Mouse (Mus musculus) hindbrain, embryonic 14.5 days (tissue): Measurements from ENCODE around the gene Nradd. TPM values are rescaled to one million over a fixed set of nuclear protein-coding genes. Genes with fewer than 3 reads are reported as not detected.

ENCODE experiments used
- ATAC-seq: fragments of 200-750 bp; cut with Nextera tagmentation; 2 replicates; pipeline ENCODE4 v1.8.0; 2017; ENCODE audit warnings: moderate number of reproducible peaks, mild to moderate bottlenecking, moderate TSS enrichment, moderate library complexity; ENCODE audit not compliant: low FRiP score
- DNase-seq: peaks from one replicate; pipeline ENCODE4 v3.0.0-alpha.2; 2015; ENCODE audit warnings: low spot score
- H3K27ac ChIP-seq: fragments of 300-500 bp; sonication (generic); 2 replicates; pipeline ENCODE4 v1.5.1; 2014; ENCODE audit warnings: mild to moderate bottlenecking, moderate library complexity
- H3K27me3 ChIP-seq: fragments of 300-500 bp; sonication (generic); 2 replicates; pipeline ENCODE4 v1.6.1; 2014; ENCODE audit warnings: mild to moderate bottlenecking, low read length, mixed read lengths; ENCODE audit not compliant: control insufficient read depth, insufficient read depth
- H3K36me3 ChIP-seq: fragments of 300-500 bp; sonication (generic); replicated peaks from 2 replicates; pipeline ENCODE4 v1.6.1; 2014; ENCODE audit not compliant: control insufficient read depth, insufficient read depth
- H3K4me1 ChIP-seq: fragments of 300-500 bp; sonication (generic); replicated peaks from 2 replicates; pipeline ENCODE4 v1.6.1; 2014; ENCODE audit warnings: antibody characterized with exemption, low read length, mixed read lengths; ENCODE audit not compliant: control insufficient read depth, insufficient read depth
- H3K4me2 ChIP-seq: fragments of 300-500 bp; sonication (generic); replicated peaks from 2 replicates; pipeline ENCODE4 v1.6.1; 2014; ENCODE audit warnings: mild to moderate bottlenecking, moderate library complexity
- H3K4me3 ChIP-seq: fragments of 300-500 bp; sonication (generic); replicated peaks from 2 replicates; pipeline ENCODE4 v1.5.1; 2014; ENCODE audit warnings: mild to moderate bottlenecking, low read length
- H3K9ac ChIP-seq: fragments of 300-500 bp; sonication (generic); 2 replicates; pipeline ENCODE4 v1.6.1; 2014
- H3K9me3 ChIP-seq: fragments of 300-500 bp; sonication (generic); 2 replicates; pipeline ENCODE4 v1.6.1; 2016; ENCODE audit warnings: low read length; ENCODE audit not compliant: control insufficient read depth
- WGBS: fragments of 180-500 bp; shearing (Covaris S2); extraction: QIAGEN DNeasy Blood & Tissue Kit; methylation state at CpG from one replicate; pipeline ENCODE4 v1.1.7; 2014; 5-methylcytosine and 5-hydroxymethylcytosine counted together
- polyA plus RNA-seq: library from polyadenylated mRNA; unstranded; fragments of >200 nt; fragmentation: Nextera tagmentation; extraction: Ambion mirVana; gene quantifications from 2 replicates; pipeline ENCODE4 v1.2.1, GENCODE M21; 2014

Nradd gene
- polyA plus RNA-seq, 1 experiment from 2014 or later = 16.4 TPM

- no peak for DNase-seq
Observed at GRCm38 (mm10) chr9:110641006-110641405, 16.8 kb upstream of the Nradd start.

GRCm38 (mm10) chr9:110638611-110639021 lies 14.4 kb upstream of the Nradd start:
- no peak; the same call in 1 of the 2 replicates for ATAC-seq
- no peak overlapping the region for H3K27ac ChIP-seq
- 82% methylated on average over 10 of the region's 10 CpGs for WGBS

More at GRCm38 (mm10) chr9:110641006-110641405, 16.8 kb upstream of the Nradd start:
- Histone ChIP-seq H3K9ac (no peak overlapping the region), H3K4me1 (no peaks in the 10 kb centered on the region), H3K27ac (no peak overlapping the region), H3K36me3 (no peaks in the 10 kb centered on the region), H3K27me3 (no peaks in the 10 kb centered on the region), H3K4me3 (no peak overlapping the region), H3K4me2 (no peak overlapping the region), H3K9me3 (no peaks in the 10 kb centered on the region)
- WGBS = 91% methylated on average over 5 of the region's 5 CpGs
- no peak for ATAC-seq

GRCm38 (mm10) chr9:110635225-110635624 lies 11.0 kb upstream of the Nradd start:
- WGBS = 7% methylated on average over 19 of the region's 19 CpGs
- Histone ChIP-seq H3K9me3 (no peaks in the 10 kb centered on the region), H3K4me3 (no peak overlapping the region), H3K4me1 (no peaks in the 10 kb centered on the region), H3K27ac (no peak overlapping the region), H3K4me2 (no peak overlapping the region), H3K27me3 (no peaks in the 10 kb centered on the region), H3K9ac (no peak overlapping the region), H3K36me3 (no peaks in the 10 kb centered on the region)
- ATAC-seq = no peak
- peak; percentile 86 for DNase-seq

More at GRCm38 (mm10) chr9:110638611-110639021, 14.4 kb upstream of the Nradd start:
- H3K9ac ChIP-seq = no peak overlapping the region
- H3K4me2 ChIP-seq = no peak overlapping the region
- H3K36me3 ChIP-seq = no peaks in the 10 kb centered on the region
- no peaks in the 10 kb centered on the region for H3K27me3 ChIP-seq
- H3K9me3 ChIP-seq = no peaks in the 10 kb centered on the region
- H3K4me3 ChIP-seq = no peak overlapping the region
- DNase-seq = no peak
- H3K4me1 ChIP-seq = no peaks in the 10 kb centered on the region

GRCm38 (mm10) chr9:110633882-110634281 lies 9.6 kb upstream of the Nradd start:
- Histone ChIP-seq H3K9me3 (no peaks in the 10 kb centered on the region), H3K4me3 (no peak overlapping the region), H3K4me1 (no peaks in the 10 kb centered on the region), H3K27ac (no peak overlapping the region), H3K9ac (no peak overlapping the region), H3K27me3 (no peaks in the 10 kb centered on the region), H3K4me2 (no peak overlapping the region), H3K36me3 (no peaks in the 10 kb centered on the region)
- DNase-seq (no peak), ATAC-seq (no peak)
- 69% methylated on average over 17 of the region's 17 CpGs for WGBS

GRCm38 (mm10) chr9:110632671-110633070 lies 8.4 kb upstream of the Nradd start:
- H3K9me3 ChIP-seq = no peaks in the 10 kb centered on the region
- H3K4me3 ChIP-seq = no peak overlapping the region
- H3K36me3 ChIP-seq = no peaks in the 10 kb centered on the region
- WGBS = 79% methylated on average over 15 of the region's 15 CpGs
- H3K4me1 ChIP-seq = no peaks in the 10 kb centered on the region
- no peak overlapping the region for H3K4me2 ChIP-seq
- H3K27ac ChIP-seq = no peak overlapping the region
- H3K9ac ChIP-seq = no peak overlapping the region
- no peak for ATAC-seq
- DNase-seq = no peak
- H3K27me3 ChIP-seq = no peaks in the 10 kb centered on the region

- H3K4me1 ChIP-seq = no peaks in the 10 kb centered on the region
- peak overlapping the region; percentile 52 for H3K4me2 ChIP-seq
- ATAC-seq = peak; percentile 19; the same call in 1 of the 2 replicates
- no peaks in the 10 kb centered on the region for H3K36me3 ChIP-seq
- no peak for DNase-seq
- H3K27ac ChIP-seq = no peak overlapping the region
- H3K9ac ChIP-seq = peak overlapping the region; percentile 28; the same call in 1 of the 2 replicates
- H3K4me3 ChIP-seq = peak overlapping the region; percentile 21
- H3K27me3 ChIP-seq = no peaks in the 10 kb centered on the region
- no peaks in the 10 kb centered on the region for H3K9me3 ChIP-seq
- WGBS = 16% methylated on average over 30 of the region's 30 CpGs
Observed at GRCm38 (mm10) chr9:110631651-110632275, 7.5 kb upstream of the Nradd start.

- ATAC-seq (0 out of 2 replicates have a peak, but pooled peaks have one; percentile 25), DNase-seq (peak; percentile 68)
- H3K27ac ChIP-seq = no peak overlapping the region
- no peaks in the 10 kb centered on the region for H3K36me3 ChIP-seq
- H3K4me2 ChIP-seq = peak overlapping the region; percentile 52
- H3K27me3 ChIP-seq = no peaks in the 10 kb centered on the region
- H3K4me1 ChIP-seq = no peaks in the 10 kb centered on the region
- peak overlapping the region; percentile 28; the same call in 1 of the 2 replicates for H3K9ac ChIP-seq
- H3K4me3 ChIP-seq = peak overlapping the region; percentile 21
- WGBS = 14% methylated on average over 10 of the region's 10 CpGs
- no peaks in the 10 kb centered on the region for H3K9me3 ChIP-seq
Observed at GRCm38 (mm10) chr9:110631191-110631590, 6.9 kb upstream of the Nradd start.

- Histone ChIP-seq H3K9ac (no peak overlapping the region), H3K36me3 (no peaks in the 10 kb centered on the region), H3K9me3 (no peaks in the 10 kb centered on the region), H3K4me3 (no peak overlapping the region), H3K4me2 (no peak overlapping the region), H3K27ac (no peak overlapping the region), H3K4me1 (peaks cover 5% of the 10 kb centered on the region; the same call in 1 of the 2 replicates), H3K27me3 (no peaks in the 10 kb centered on the region)
- DNase-seq = no peak
- ATAC-seq = no peak
- WGBS = 91% methylated on average over 15 of the region's 15 CpGs
Observed at GRCm38 (mm10) chr9:110630171-110630570, 5.9 kb upstream of the Nradd start.

- ATAC-seq (no peak), DNase-seq (no peak)
- Histone ChIP-seq H3K9me3 (no peaks in the 10 kb centered on the region), H3K4me3 (peak overlapping the region; percentile 42), H3K4me2 (peak overlapping the region; percentile 94), H3K4me1 (peaks cover 24% of the 10 kb centered on the region), H3K27ac (peak overlapping the region; percentile 84), H3K36me3 (peaks cover 18% of the 10 kb centered on the region), H3K9ac (peak overlapping the region; percentile 73), H3K27me3 (no peaks in the 10 kb centered on the region)
- 67% methylated on average over 11 of the region's 11 CpGs for WGBS
Observed at GRCm38 (mm10) chr9:110625350-110625908, 1.2 kb upstream of the Nradd start.
